Mouse (Mus musculus) left cerebral cortex, adult 9 months (tissue): ENCODE results near the gene Bhlha9.

Experiments
- DNase-seq, 2 experiments: peaks; one replicate each; pipeline ENCODE4 v3.0.0; 2022; ENCODE audit warnings: low spot score in 2 of 2

Bhlha9 gene

GRCm38 (mm10) chr11:76671871-76672475 is at the start of gene Bhlha9:
TSS of gene Bhlha9 (plus strand) at chr11:76672470.
- DNase-seq = no peak

GRCm38 (mm10) chr11:76622566-76623205 is 49.6 kb upstream of the Bhlha9 start:
- DNase-seq = no peak

- peak in 1 of 2 experiments; percentile 26 for DNase-seq
Observed at GRCm38 (mm10) chr11:76623206-76623961, 48.9 kb upstream of the Bhlha9 start.

GRCm38 (mm10) chr11:76624071-76624470 is 48.2 kb upstream of the Bhlha9 start:
- no peak for DNase-seq

GRCm38 (mm10) chr11:76624881-76625280 is 47.4 kb upstream of the Bhlha9 start:
- no peak for DNase-seq

GRCm38 (mm10) chr11:76628613-76629012 is 43.7 kb upstream of the Bhlha9 start:
- DNase-seq = no peak

- DNase-seq = no peak
Observed at GRCm38 (mm10) chr11:76630023-76630422, 42.2 kb upstream of the Bhlha9 start.

- DNase-seq = no peak
Observed at GRCm38 (mm10) chr11:76630487-76630886, 41.8 kb upstream of the Bhlha9 start.

- no peak for DNase-seq
Observed at GRCm38 (mm10) chr11:76639269-76639985, 32.8 kb upstream of the Bhlha9 start.

- no peak for DNase-seq
Observed at GRCm38 (mm10) chr11:76640231-76640630, 32.0 kb upstream of the Bhlha9 start.

GRCm38 (mm10) chr11:76644257-76644656 is 28.0 kb upstream of the Bhlha9 start:
- DNase-seq = no peak

GRCm38 (mm10) chr11:76645036-76645435 is 27.2 kb upstream of the Bhlha9 start:
- no peak for DNase-seq

- peak; percentile 69 to 96 for DNase-seq
Observed at GRCm38 (mm10) chr11:76645955-76646354, 26.3 kb upstream of the Bhlha9 start.

GRCm38 (mm10) chr11:76647062-76647461 is 25.2 kb upstream of the Bhlha9 start:
- no peak for DNase-seq

GRCm38 (mm10) chr11:76647500-76647899 is 24.8 kb upstream of the Bhlha9 start:
- peak in 1 of 2 experiments; percentile 91 for DNase-seq

- no peak for DNase-seq
Observed at GRCm38 (mm10) chr11:76650862-76651560, 21.3 kb upstream of the Bhlha9 start.

- no peak for DNase-seq
Observed at GRCm38 (mm10) chr11:76652838-76653334, 19.4 kb upstream of the Bhlha9 start.

- peak in 1 of 2 experiments; percentile 54 for DNase-seq
Observed at GRCm38 (mm10) chr11:76655106-76655505, 17.2 kb upstream of the Bhlha9 start.

GRCm38 (mm10) chr11:76657450-76657970 is 14.8 kb upstream of the Bhlha9 start:
- DNase-seq = no peak

- DNase-seq = no peak
Observed at GRCm38 (mm10) chr11:76659138-76659930, 12.9 kb upstream of the Bhlha9 start.
